Mouse (Mus musculus) ES-E14 (cell line): ENCODE measurements around the gene Hhipl2. TPM values are rescaled to one million over a fixed set of nuclear protein-coding genes. Genes with fewer than 3 reads are reported as not detected.

Experiments
- DNase-seq: peaks from one replicate; pipeline ENCODE4 v3.0.0-alpha.2; 2013; ENCODE audit warnings: low read depth, low spot score
- H3K27ac ChIP-seq: 2 replicates; pipeline ENCODE4 v1.5.1; 2012; ENCODE audit warnings: low read depth, mild to moderate bottlenecking, low read length, moderate library complexity, mixed read lengths; ENCODE audit not compliant: poor library complexity, insufficient read depth, severe bottlenecking
- H3K36me3 ChIP-seq: 2 replicates; pipeline ENCODE4 v1.6.1; 2012; ENCODE audit warnings: mild to moderate bottlenecking, low read length, moderate library complexity, mixed read lengths; ENCODE audit not compliant: control insufficient read depth, poor library complexity, insufficient read depth, severe bottlenecking
- H3K4me1 ChIP-seq, 2 experiments: fragments of 150-350 bp in 1 of 2; sonication (generic) in 1 of 2; 2 replicates each; pipeline ENCODE4 v1.6.1; 2012; ENCODE audit warnings: low read length in 2 of 2, mild to moderate bottlenecking in 1 of 2, mixed read lengths in 1 of 2; ENCODE audit not compliant: control insufficient read depth in 2 of 2, insufficient read depth in 2 of 2, poor library complexity in 1 of 2
- H3K4me3 ChIP-seq, 2 experiments: fragments of 150-350 bp in 1 of 2; sonication (generic) in 1 of 2; 2 replicates each; pipeline ENCODE4 v1.5.1; 2012; ENCODE audit warnings: low read length in 2 of 2, low read depth in 1 of 2, mild to moderate bottlenecking in 1 of 2, mixed read lengths in 1 of 2; ENCODE audit not compliant: insufficient read depth in 1 of 2, poor library complexity in 1 of 2, severe bottlenecking in 1 of 2
- H3K9ac ChIP-seq: 2 replicates; pipeline ENCODE4 v1.6.1; 2012; ENCODE audit warnings: low read depth, mild to moderate bottlenecking, low read length, mixed read lengths; ENCODE audit not compliant: poor library complexity, insufficient read depth, severe bottlenecking
- H3K9me3 ChIP-seq: fragments of 150-350 bp; sonication (generic); 2 replicates; pipeline ENCODE4 v1.6.1; 2012; ENCODE audit warnings: low read depth, mild to moderate bottlenecking, low read length; ENCODE audit not compliant: control insufficient read depth, insufficient read depth
- CHD2 ChIP-seq: IDR thresholded peaks from 2 replicates; pipeline ENCODE4 v1.6.1; 2014; ENCODE audit warnings: mild to moderate bottlenecking, low read depth, low read length, inconsistent platforms
- HCFC1 ChIP-seq: IDR thresholded peaks from 2 replicates; pipeline ENCODE4 v1.6.1; 2012; ENCODE audit warnings: low read length, inconsistent platforms, borderline replicate concordance; ENCODE audit not compliant: insufficient read depth
- MAFK ChIP-seq: IDR thresholded peaks from 2 replicates; pipeline ENCODE4 v1.6.1; 2014; ENCODE audit warnings: mild to moderate bottlenecking, low read depth, low read length, inconsistent platforms; ENCODE audit not compliant: insufficient read depth
- ZC3H11A ChIP-seq: IDR thresholded peaks from 2 replicates; pipeline ENCODE4 v1.6.1; 2012; ENCODE audit warnings: low read depth, mild to moderate bottlenecking, inconsistent platforms, low read length, borderline replicate concordance
- ZNF384 ChIP-seq: IDR thresholded peaks from 2 replicates; pipeline ENCODE4 v1.6.1; 2012; ENCODE audit warnings: low read depth, low read length, inconsistent platforms
- in situ Hi-C, 2 experiments: fragments of 600-800 bp; cut with MboI; formaldehyde crosslinking; loops; one replicate each; pipeline ENCODE4 v1.15.1; 2025; ENCODE audit warnings: low sequenced_read_pairs in 2 of 2, inconsistent platforms in 1 of 2; ENCODE audit not compliant: unreplicated experiment in 2 of 2
- total RNA-seq: library from RNA; depleted of rRNA; stranded (reverse); fragments of 300-350 nt; gene quantifications from 2 replicates; pipeline ENCODE4 v1.2.3, GENCODE M21; 2012

Hhipl2 gene
- total RNA-seq, 1 experiment: 0.40 TPM

GRCm38 (mm10) chr1:183420296-183420695 lies 2.3 kb downstream of the Hhipl2 start:
- Histone ChIP-seq H3K4me1 (0 out of 4 replicates have a peak, but pooled peaks cover 0 to 2% of the 10 kb centered on the region in 2 experiments), H3K9me3 (no peaks in the 10 kb centered on the region), H3K4me3 (no peak overlapping the region), H3K9ac (no peak overlapping the region), H3K27ac (no peak overlapping the region), H3K36me3 (no peaks in the 10 kb centered on the region)
- in situ Hi-C loops: no loop called here
- DNase-seq: no peak
- TF ChIP-seq MAFK: no peak
- TF ChIP-seq HCFC1: no peak
- no peak for TF ChIP-seq ZNF384
- no peak for TF ChIP-seq CHD2
- TF ChIP-seq ZC3H11A: no peak

DNA sequence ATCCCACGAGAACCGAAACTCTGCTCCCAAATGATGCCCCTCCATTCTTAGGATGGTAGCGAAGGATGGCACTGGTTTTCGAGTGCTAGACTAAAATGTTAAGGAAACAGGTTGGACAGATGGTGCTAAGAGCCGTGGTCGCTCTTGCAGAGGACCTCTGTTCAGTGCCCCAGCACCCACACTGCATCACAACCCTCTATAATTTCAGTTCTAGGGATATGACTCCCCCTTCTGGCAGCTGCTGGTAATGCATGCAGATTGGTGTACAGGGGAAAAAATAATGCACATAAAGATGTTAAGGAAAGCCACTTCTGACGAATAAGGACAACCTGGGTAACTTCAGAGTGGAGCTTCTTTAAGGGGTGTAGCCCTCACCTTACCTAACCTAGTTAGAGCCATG lies 6.1 kb downstream of the Hhipl2 start:
- Histone ChIP-seq H3K9me3 (no peaks in the 10 kb centered on the region), H3K27ac (no peak overlapping the region), H3K4me3 (no peak overlapping the region), H3K9ac (no peak overlapping the region), H3K4me1 (peaks cover 0 to 3% of the 10 kb centered on the region in 2 experiments; a peak in 1 of 4 replicates), H3K36me3 (no peaks in the 10 kb centered on the region)
- peak; percentile 35 for DNase-seq
- in situ Hi-C loops: no loop called here
- no peak for TF ChIP-seq MAFK
- TF ChIP-seq CHD2: no peak
- no peak for TF ChIP-seq HCFC1
- TF ChIP-seq ZC3H11A: 0 out of 2 replicates have a peak, but pooled peaks have one; percentile 34
- no peak for TF ChIP-seq ZNF384

GRCm38 (mm10) chr1:183434918-183435317 lies 16.9 kb downstream of the Hhipl2 start:
- Histone ChIP-seq H3K27ac (no peak overlapping the region), H3K9ac (no peak overlapping the region), H3K4me1 (peaks cover 0 to 4% of the 10 kb centered on the region in 2 experiments; a peak in 1 of 4 replicates), H3K9me3 (no peaks in the 10 kb centered on the region), H3K4me3 (no peak overlapping the region), H3K36me3 (no peaks in the 10 kb centered on the region)
- DNase-seq: no peak
- no peak for TF ChIP-seq CHD2
- TF ChIP-seq ZC3H11A: no peak
- no peak for TF ChIP-seq HCFC1
- no peak for TF ChIP-seq ZNF384
- TF ChIP-seq MAFK: no peak
- in situ Hi-C loops: no loop called here

- Histone ChIP-seq H3K9me3 (no peaks in the 10 kb centered on the region), H3K4me1 (peaks cover 0 to 2% of the 10 kb centered on the region in 2 experiments; a peak in 1 of 4 replicates), H3K36me3 (no peaks in the 10 kb centered on the region), H3K4me3 (no peak overlapping the region), H3K27ac (no peak overlapping the region), H3K9ac (no peak overlapping the region)
- DNase-seq: no peak
- in situ Hi-C loops: no loop called here
- TF ChIP-seq ZNF384 (no peak), MAFK (no peak), CHD2 (no peak), ZC3H11A (peak; percentile 62), HCFC1 (no peak)
These were observed 21.0 kb downstream of the Hhipl2 start for GRCm38 (mm10) chr1:183439036-183439435.
